Mouse (Mus musculus): ENCODE measurements at regions not wholly inside any gene's neighbourhood (a gene's known extent, or its start where the extent isn't known, plus 50 kb on each side); places are given as distances from the start of the nearest gene placed in this dataset.
A peak's percentile ranks its signal among the peaks of the same experiment; 100 is the strongest.

GRCm38 (mm10) chr4:131500928-131501650 lies 337.0 kb downstream of the Ptpru start:
- no peak for DNase-seq

- DNase-seq: no peak
Measured at GRCm38 (mm10) chr4:131508154-131508553, 329.9 kb downstream of the Ptpru start.

GRCm38 (mm10) chr4:131511586-131511985 lies 326.5 kb downstream of the Ptpru start:
- no peak for DNase-seq

- no peak for DNase-seq
Measured at GRCm38 (mm10) chr4:131512768-131513167, 325.3 kb downstream of the Ptpru start.

- DNase-seq: no peak
Measured at GRCm38 (mm10) chr4:131520636-131521306, 317.3 kb downstream of the Ptpru start.

GRCm38 (mm10) chr4:131521307-131521651 lies 316.8 kb downstream of the Ptpru start:
- no peak for DNase-seq

GRCm38 (mm10) chr4:131525236-131525635 lies 312.9 kb downstream of the Ptpru start:
- no peak for DNase-seq

GRCm38 (mm10) chr4:131530491-131530890 lies 307.6 kb downstream of the Ptpru start:
- DNase-seq: no peak

GRCm38 (mm10) chr4:131531003-131531402 lies 307.1 kb downstream of the Ptpru start:
- DNase-seq: peak; percentile 31 to 43

- no peak for DNase-seq
Measured at GRCm38 (mm10) chr4:131534831-131535230, 303.3 kb downstream of the Ptpru start.

- no peak for DNase-seq
Measured at GRCm38 (mm10) chr4:131538237-131538636, 299.9 kb downstream of the Ptpru start.

- no peak for DNase-seq
Measured at GRCm38 (mm10) chr4:131546422-131547200, 291.5 kb downstream of the Ptpru start.

GRCm38 (mm10) chr4:131549581-131549980 lies 288.5 kb downstream of the Ptpru start:
- DNase-seq: no peak

GRCm38 (mm10) chr4:131558513-131558912 lies 279.6 kb downstream of the Ptpru start:
- DNase-seq: no peak

GRCm38 (mm10) chr4:131563851-131564250 lies 274.2 kb downstream of the Ptpru start:
- no peak for DNase-seq

- DNase-seq: no peak
Measured at GRCm38 (mm10) chr4:131565203-131565602, 272.9 kb downstream of the Ptpru start.

GRCm38 (mm10) chr4:131567241-131567640 lies 270.8 kb downstream of the Ptpru start:
- no peak for DNase-seq

- peak; percentile 14 to 27 for DNase-seq
Measured at GRCm38 (mm10) chr4:131569156-131569555, 268.9 kb downstream of the Ptpru start.

GRCm38 (mm10) chr4:131577571-131577970 lies 260.5 kb downstream of the Ptpru start:
- DNase-seq: no peak

GRCm38 (mm10) chr4:131585946-131586345 lies 252.1 kb downstream of the Ptpru start:
- DNase-seq: no peak

GRCm38 (mm10) chr4:131587536-131587935 lies 250.6 kb downstream of the Ptpru start:
- DNase-seq: peak; percentile 26 to 40

GRCm38 (mm10) chr4:131590136-131590535 lies 248.0 kb downstream of the Ptpru start:
- peak in 1 of 2 experiments; percentile 5 for DNase-seq

- no peak for DNase-seq
Measured at GRCm38 (mm10) chr4:131591456-131591855, 246.6 kb downstream of the Ptpru start.

- no peak for DNase-seq
Measured at GRCm38 (mm10) chr4:131597996-131598395, 240.1 kb downstream of the Ptpru start.
